Mouse (Mus musculus): Measurements from ENCODE around the gene Cela3b. TPM values are rescaled to one million over a fixed set of nuclear protein-coding genes. Genes with fewer than 3 reads are reported as not detected.

The Cela3b gene
- polyA plus RNA-seq, 1 experiment, result 6,152 TPM

GRCm38 (mm10) chr4:137393378-137394135 is 36.8 kb downstream of the Cela3b start:
- Histone ChIP-seq H3K4me1 (ENCODE audit: control insufficient read depth, insufficient read depth, insufficient read length) (no peaks in the 10 kb centered on the region), H3K4me3 (ENCODE audit: extremely low read depth, insufficient read depth, insufficient read length) (no peak overlapping the region), H3K36me3 (ENCODE audit: control insufficient read depth, insufficient read depth, low read length) (no peaks in the 10 kb centered on the region), H3K27me3 (ENCODE audit: control insufficient read depth, insufficient read depth, low read length) (no peaks in the 10 kb centered on the region), H3K27ac (ENCODE audit: insufficient read depth, low read length) (no peak overlapping the region)
- 82% methylated on average over 9 of the region's 9 CpGs for WGBS
- no peak for DNase-seq (ENCODE audit: low read depth in 1 of 2, low spot score in 2 of 2)
- TF ChIP-seq POLR2A (IDR thresholded peaks at IDR 0.05; ENCODE audit: low read depth, low read length) (no peak), CTCF (IDR thresholded peaks at IDR 0.05; ENCODE audit: extremely low read depth, insufficient read depth, insufficient read length, insufficient replicate concordance) (no peak)

GRCm38 (mm10) chr4:137392874-137393273 is 37.5 kb downstream of the Cela3b start:
- 90% methylated on average over 9 of the region's 9 CpGs for WGBS
- Histone ChIP-seq H3K4me1 (ENCODE audit: control insufficient read depth, insufficient read depth, insufficient read length) (no peaks in the 10 kb centered on the region), H3K4me3 (ENCODE audit: extremely low read depth, insufficient read depth, insufficient read length) (no peak overlapping the region), H3K36me3 (ENCODE audit: control insufficient read depth, insufficient read depth, low read length) (no peaks in the 10 kb centered on the region), H3K27me3 (ENCODE audit: control insufficient read depth, insufficient read depth, low read length) (no peaks in the 10 kb centered on the region), H3K27ac (ENCODE audit: insufficient read depth, low read length) (no peak overlapping the region)
- DNase-seq (ENCODE audit: low read depth in 1 of 2, low spot score in 2 of 2), result no peak
- TF ChIP-seq CTCF (IDR thresholded peaks at IDR 0.05; ENCODE audit: extremely low read depth, insufficient read depth, insufficient read length, insufficient replicate concordance) (no peak), POLR2A (IDR thresholded peaks at IDR 0.05; ENCODE audit: low read depth, low read length) (no peak)

GRCm38 (mm10) chr4:137391287-137391686 is 39.1 kb downstream of the Cela3b start:
- Histone ChIP-seq H3K4me1 (ENCODE audit: control insufficient read depth, insufficient read depth, insufficient read length) (no peaks in the 10 kb centered on the region), H3K36me3 (ENCODE audit: control insufficient read depth, insufficient read depth, low read length) (no peaks in the 10 kb centered on the region), H3K27me3 (ENCODE audit: control insufficient read depth, insufficient read depth, low read length) (no peaks in the 10 kb centered on the region), H3K27ac (ENCODE audit: insufficient read depth, low read length) (no peak overlapping the region), H3K4me3 (ENCODE audit: extremely low read depth, insufficient read depth, insufficient read length) (no peak overlapping the region)
- no peak for TF ChIP-seq POLR2A (IDR thresholded peaks at IDR 0.05; ENCODE audit: low read depth, low read length)
- peak; percentile 17; the same call in 1 of the 2 replicates for TF ChIP-seq CTCF (IDR thresholded peaks at IDR 0.05; ENCODE audit: extremely low read depth, insufficient read depth, insufficient read length, insufficient replicate concordance)
- DNase-seq (ENCODE audit: low read depth in 1 of 2, low spot score in 2 of 2), result no peak
- 82% methylated on average over 3 of the region's 3 CpGs for WGBS

GRCm38 (mm10) chr4:137390196-137390595 is 40.1 kb downstream of the Cela3b start:
- no peaks in the 10 kb centered on the region for H3K36me3 ChIP-seq (ENCODE audit: control insufficient read depth, insufficient read depth, low read length)
- no peak overlapping the region for H3K4me3 ChIP-seq (ENCODE audit: extremely low read depth, insufficient read depth, insufficient read length)
- TF ChIP-seq POLR2A (IDR thresholded peaks at IDR 0.05; ENCODE audit: low read depth, low read length) (no peak), CTCF (IDR thresholded peaks at IDR 0.05; ENCODE audit: extremely low read depth, insufficient read depth, insufficient read length, insufficient replicate concordance) (no peak)
- H3K4me1 ChIP-seq (ENCODE audit: control insufficient read depth, insufficient read depth, insufficient read length), result no peaks in the 10 kb centered on the region
- no peak for DNase-seq (ENCODE audit: low read depth in 1 of 2, low spot score in 2 of 2)
- no peak overlapping the region for H3K27ac ChIP-seq (ENCODE audit: insufficient read depth, low read length)
- WGBS, result 91% methylated on average over 4 of the region's 4 CpGs
- no peaks in the 10 kb centered on the region for H3K27me3 ChIP-seq (ENCODE audit: control insufficient read depth, insufficient read depth, low read length)

- no peak for TF ChIP-seq CTCF (IDR thresholded peaks at IDR 0.05; ENCODE audit: extremely low read depth, insufficient read depth, insufficient read length, insufficient replicate concordance)
- DNase-seq (ENCODE audit: low read depth in 1 of 2, low spot score in 2 of 2), result no peak
- H3K27me3 ChIP-seq (ENCODE audit: control insufficient read depth, insufficient read depth, low read length), result no peaks in the 10 kb centered on the region
- H3K27ac ChIP-seq (ENCODE audit: insufficient read depth, low read length), result no peak overlapping the region; the same call in 1 of the 2 replicates
- H3K4me1 ChIP-seq (ENCODE audit: control insufficient read depth, insufficient read depth, insufficient read length), result no peaks in the 10 kb centered on the region
- no peaks in the 10 kb centered on the region for H3K36me3 ChIP-seq (ENCODE audit: control insufficient read depth, insufficient read depth, low read length)
- 10% methylated on average over 6 of the region's 6 CpGs for WGBS
- H3K4me3 ChIP-seq (ENCODE audit: extremely low read depth, insufficient read depth, insufficient read length), result no peak overlapping the region
Observed at GRCm38 (mm10) chr4:137388983-137389382, 41.4 kb downstream of the Cela3b start.

- H3K27ac ChIP-seq (ENCODE audit: insufficient read depth, low read length), result peak overlapping the region; percentile 94
- no peaks in the 10 kb centered on the region for H3K4me1 ChIP-seq (ENCODE audit: control insufficient read depth, insufficient read depth, insufficient read length)
- TF ChIP-seq POLR2A (IDR thresholded peaks at IDR 0.05; ENCODE audit: low read depth, low read length) (peak; percentile 46; the same call in 1 of the 2 replicates), CTCF (IDR thresholded peaks at IDR 0.05; ENCODE audit: extremely low read depth, insufficient read depth, insufficient read length, insufficient replicate concordance) (no peak)
- peak overlapping the region; percentile 75 for H3K4me3 ChIP-seq (ENCODE audit: extremely low read depth, insufficient read depth, insufficient read length)
- H3K36me3 ChIP-seq (ENCODE audit: control insufficient read depth, insufficient read depth, low read length), result no peaks in the 10 kb centered on the region
- under 1% methylated on average over 46 of the region's 46 CpGs for WGBS
- DNase-seq (ENCODE audit: low read depth in 1 of 2, low spot score in 2 of 2), result peak; percentile 79 to 82
- H3K27me3 ChIP-seq (ENCODE audit: control insufficient read depth, insufficient read depth, low read length), result no peaks in the 10 kb centered on the region
Observed at GRCm38 (mm10) chr4:137388059-137388794, 42.1 kb downstream of the Cela3b start.

Measured in spleen, adult 2 months (tissue).